Mouse (Mus musculus): ENCODE data around the gene Nthl1.
"Not testable (repeated sequence)": the region's sequence is repeated elsewhere in the genome, so short reads cannot be mapped to it uniquely, and the experiment has no call there.

The Nthl1 gene

GRCm38 (mm10) chr17:24650070-24650616 lies 17.7 kb downstream of the Nthl1 start, which contains the start of gene Slc9a3r2:
TSS of gene Slc9a3r2 (minus strand) at chr17:24650327.
- no peak for DNase-seq (ENCODE audit: low spot score)

GRCm38 (mm10) chr17:24650766-24651165 lies 18.3 kb downstream of the Nthl1 start:
- DNase-seq (ENCODE audit: low spot score): no peak

GRCm38 (mm10) chr17:24651835-24652234 lies 19.4 kb downstream of the Nthl1 start:
- DNase-seq (ENCODE audit: low spot score): no peak

- no peak for DNase-seq (ENCODE audit: low spot score)
These were observed 21.7 kb downstream of the Nthl1 start for GRCm38 (mm10) chr17:24653967-24654710.

- DNase-seq (ENCODE audit: low spot score): no peak
These were observed 22.5 kb downstream of the Nthl1 start for GRCm38 (mm10) chr17:24654969-24655368.

- no peak for DNase-seq (ENCODE audit: low spot score)
These were observed 25.7 kb downstream of the Nthl1 start, which contains the start of gene Npw for GRCm38 (mm10) chr17:24658017-24658758. TSS of gene Npw (minus strand) at chr17:24658457.

GRCm38 (mm10) chr17:24667011-24667410 lies 34.5 kb downstream of the Nthl1 start:
- not testable (repeated sequence) for DNase-seq (ENCODE audit: low spot score)

GRCm38 (mm10) chr17:24667416-24667815 lies 34.9 kb downstream of the Nthl1 start:
- no peak for DNase-seq (ENCODE audit: low spot score)

GRCm38 (mm10) chr17:24669214-24669544 lies 36.7 kb downstream of the Nthl1 start:
- not testable (repeated sequence) for DNase-seq (ENCODE audit: low spot score)

GRCm38 (mm10) chr17:24669545-24670245 lies 37.2 kb downstream of the Nthl1 start, which contains the start of gene Zfp598:
TSS of gene Zfp598 (plus strand) at chr17:24669687.
- peak; percentile 85 for DNase-seq (ENCODE audit: low spot score)

GRCm38 (mm10) chr17:24670246-24670844 lies 37.9 kb downstream of the Nthl1 start:
- DNase-seq (ENCODE audit: low spot score): no peak

GRCm38 (mm10) chr17:24671346-24671745 lies 38.9 kb downstream of the Nthl1 start:
- no peak for DNase-seq (ENCODE audit: low spot score)

GRCm38 (mm10) chr17:24672141-24672540 lies 39.7 kb downstream of the Nthl1 start:
- DNase-seq (ENCODE audit: low spot score): no peak

GRCm38 (mm10) chr17:24674277-24674676 lies 41.8 kb downstream of the Nthl1 start:
- DNase-seq (ENCODE audit: low spot score): no peak

- no peak for DNase-seq (ENCODE audit: low spot score)
These were observed 43.7 kb downstream of the Nthl1 start for GRCm38 (mm10) chr17:24676187-24676586.

GRCm38 (mm10) chr17:24676877-24677276 lies 44.4 kb downstream of the Nthl1 start:
- no peak for DNase-seq (ENCODE audit: low spot score)

GRCm38 (mm10) chr17:24677500-24678080 lies 45.1 kb downstream of the Nthl1 start:
- DNase-seq (ENCODE audit: low spot score): no peak

GRCm38 (mm10) chr17:24686514-24686913 lies 54.0 kb downstream of the Nthl1 start:
- DNase-seq (ENCODE audit: low spot score): no peak

GRCm38 (mm10) chr17:24687146-24687595 lies 54.7 kb downstream of the Nthl1 start:
- DNase-seq (ENCODE audit: low spot score): no peak

- no peak for DNase-seq (ENCODE audit: low spot score)
These were observed 55.1 kb downstream of the Nthl1 start for GRCm38 (mm10) chr17:24687599-24687998.
